Comparison of ENCODE assay signal across 10 mouse cellular contexts in the genomic region with DNA sequence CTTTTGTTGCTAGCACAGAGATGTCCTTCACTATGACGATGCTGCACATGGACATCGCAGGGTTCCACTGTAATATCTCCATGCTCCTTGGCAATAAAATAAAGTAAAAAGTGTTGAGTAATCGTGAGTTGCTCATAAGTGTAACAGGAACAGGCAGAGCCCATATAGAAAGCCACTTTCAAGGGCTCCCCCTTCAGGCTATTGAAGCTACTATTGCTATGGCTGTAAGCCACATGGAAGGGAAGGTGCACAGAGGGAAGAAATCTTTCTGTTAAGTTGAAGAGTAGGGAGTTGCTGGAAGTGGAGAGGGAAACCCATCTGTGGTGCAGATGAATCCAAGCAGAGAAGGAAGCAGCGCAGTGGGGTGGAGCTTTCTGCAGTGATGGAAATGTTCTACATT. TPM values are rescaled to one million over a fixed set of nuclear protein-coding genes. Genes with fewer than 3 reads are reported as not detected.
DNase-seq lines count a peak whose midpoint lies in the region; ATAC-seq and TF ChIP-seq lines count a peak whose summit lies in the region.
"Had no signal": no experiment of that assay in that cellular context is flagged by ENCODE, and none has a peak within 500 bp of the region (broad histone marks: within the 10 kb centered on the region; RNA-seq: fewer than 3 reads in every experiment).

No protein-coding gene starts in this region.

- H3K27me3 ChIP-seq in kidney, postnatal 0 days (ENCODE audit: insufficient read depth, low read length): 0 out of 2 replicates have a peak, but pooled peaks cover 2% of the 10 kb centered on the region
- H3K27me3 ChIP-seq in kidney, embryonic 16.5 days (ENCODE audit: insufficient read depth, low read length): peaks cover 7% of the 10 kb centered on the region; the same call in 1 of the 2 replicates
- H3K27me3 ChIP-seq in lung, embryonic 15.5 days: peaks cover 4% of the 10 kb centered on the region; the same call in 1 of the 2 replicates
- peaks cover 17% of the 10 kb centered on the region for H3K27me3 ChIP-seq in forebrain, embryonic 12.5 days

- no peaks in the 10 kb centered on the region for H3K4me1 ChIP-seq in kidney, postnatal 0 days (replicated peaks; ENCODE audit: insufficient read depth, low read length)
- H3K4me1 ChIP-seq in kidney, embryonic 16.5 days (ENCODE audit: insufficient read depth, low read length): peaks cover 9% of the 10 kb centered on the region; the same call in 1 of the 2 replicates
- H3K4me1 ChIP-seq in lung, embryonic 15.5 days: peaks cover 18% of the 10 kb centered on the region
- peaks cover 6% of the 10 kb centered on the region for H3K4me1 ChIP-seq in forebrain, embryonic 12.5 days

- H3K4me2 ChIP-seq in kidney, postnatal 0 days (ENCODE audit: low read length): no peak overlapping the region
- H3K4me2 ChIP-seq in kidney, embryonic 16.5 days (replicated peaks; ENCODE audit: low read depth, low read length): no peak overlapping the region
- H3K4me2 ChIP-seq in lung, embryonic 15.5 days: no peak overlapping the region
- H3K4me2 ChIP-seq in forebrain, embryonic 12.5 days: no peak overlapping the region
- H3K4me2 ChIP-seq: midbrain, embryonic 15.5 days had no signal

- no peak overlapping the region for H3K9ac ChIP-seq in kidney, postnatal 0 days (ENCODE audit: low read depth, low read length)
- H3K9ac ChIP-seq in kidney, embryonic 16.5 days (replicated peaks; ENCODE audit: low read length): no peak overlapping the region
- H3K9ac ChIP-seq in lung, embryonic 15.5 days: no peak overlapping the region
- no peak overlapping the region for H3K9ac ChIP-seq in forebrain, embryonic 12.5 days
- H3K9ac ChIP-seq: midbrain, embryonic 15.5 days had no signal

- no peak for ATAC-seq in CD4-positive, CD25-positive, alpha-beta regulatory T cell, adult 4 months
- no peak for ATAC-seq in kidney, postnatal 0 days (replicated peaks; ENCODE audit: low FRiP score, low read depth)
- no peak for ATAC-seq in kidney, embryonic 16.5 days (ENCODE audit: low FRiP score, low TSS enrichment)
- no peak for ATAC-seq in lung, embryonic 15.5 days (ENCODE audit: borderline replicate concordance, extremely low read depth, low FRiP score, low TSS enrichment)
- no peak for ATAC-seq in forebrain, embryonic 12.5 days (ENCODE audit: low FRiP score)
- ATAC-seq: midbrain, embryonic 15.5 days had no signal

- H3K4me3 ChIP-seq in kidney, postnatal 0 days (replicated peaks; ENCODE audit: low read depth, low read length): no peak overlapping the region
- H3K4me3 ChIP-seq in kidney, embryonic 16.5 days (ENCODE audit: low read length): no peak overlapping the region
- H3K4me3 ChIP-seq in lung, embryonic 15.5 days: no peak overlapping the region
- no peak overlapping the region for H3K4me3 ChIP-seq in forebrain, embryonic 12.5 days (replicated peaks)
- H3K4me3 ChIP-seq: midbrain, embryonic 15.5 days had no signal

- WGBS in kidney, postnatal 0 days: 83% methylated on average over 4 of the region's 4 CpGs
- 83% methylated on average over 4 of the region's 4 CpGs for WGBS in kidney, embryonic 16.5 days
- 57% methylated on average over 4 of the region's 4 CpGs for WGBS in lung, embryonic 15.5 days
- WGBS in forebrain, embryonic 12.5 days: 82% methylated on average over 4 of the region's 4 CpGs

- no peak overlapping the region for H3K27ac ChIP-seq in kidney, postnatal 0 days
- H3K27ac ChIP-seq in kidney, embryonic 16.5 days (ENCODE audit: low read length): no peak overlapping the region
- peak overlapping the region; percentile 62 for H3K27ac ChIP-seq in lung, embryonic 15.5 days
- no peak overlapping the region for H3K27ac ChIP-seq in forebrain, embryonic 12.5 days
- H3K27ac ChIP-seq: midbrain, embryonic 15.5 days had no signal

- peak; percentile 58 for TF ChIP-seq CTCF in kidney, postnatal 0 days (IDR thresholded peaks at IDR 0.05; ENCODE audit: low read depth)

- no peaks in the 10 kb centered on the region for H3K9me3 ChIP-seq in kidney, postnatal 0 days (replicated peaks; ENCODE audit: low read length)
- peaks cover 4% of the 10 kb centered on the region; the same call in 1 of the 2 replicates for H3K9me3 ChIP-seq in kidney, embryonic 16.5 days (ENCODE audit: low read length)
- H3K9me3 ChIP-seq in lung, embryonic 15.5 days: no peaks in the 10 kb centered on the region
- H3K9me3 ChIP-seq in forebrain, embryonic 12.5 days: no peaks in the 10 kb centered on the region
- H3K9me3 ChIP-seq: midbrain, embryonic 15.5 days had no signal

- H3K36me3 ChIP-seq in kidney, postnatal 0 days (ENCODE audit: insufficient read depth, low read length): no peaks in the 10 kb centered on the region
- H3K36me3 ChIP-seq in kidney, embryonic 16.5 days (ENCODE audit: insufficient read depth, low read length): no peaks in the 10 kb centered on the region
- no peaks in the 10 kb centered on the region for H3K36me3 ChIP-seq in lung, embryonic 15.5 days
- H3K36me3 ChIP-seq in forebrain, embryonic 12.5 days (replicated peaks): no peaks in the 10 kb centered on the region
- H3K36me3 ChIP-seq: midbrain, embryonic 15.5 days had no signal

- peak; percentile 5 for DNase-seq in CD4-positive, CD25-positive, alpha-beta regulatory T cell, adult 2 months (ENCODE audit: low read depth, low spot score)
- DNase-seq in kidney, postnatal 0 days (ENCODE audit: low spot score): no peak
- DNase-seq in NIH3T3 (ENCODE audit: low read depth): peak; percentile 45
- DNase-seq in cerebellum, adult 11 months: no peak
- DNase-seq: gastrocnemius, postnatal 10 days had no signal

RNA-seq across cellular contexts. Expression of gene Slc16a12, which starts 4.1 kb away (rescaled TPM):
- polyA plus RNA-seq in CD4-positive, CD25-positive, alpha-beta regulatory T cell, adult 4 months (2017; shearing (Covaris generic)): not detected
- 30.1 and 33.6 TPM in 2 replicates for polyA plus RNA-seq in kidney, postnatal 0 days (2015; fragmentation: Nextera tagmentation; extraction: Ambion mirVana)
- polyA plus RNA-seq in kidney, embryonic 16.5 days (2015; fragmentation: Nextera tagmentation; extraction: Ambion mirVana): 17.9 and 19.1 TPM in 2 replicates
- 14.8 TPM in 2 replicates for polyA plus RNA-seq in lung, embryonic 15.5 days (2015; fragmentation: Nextera tagmentation; extraction: Ambion mirVana)
- polyA plus RNA-seq in forebrain, embryonic 12.5 days (2016; fragmentation: Nextera tagmentation; extraction: Ambion mirVana): 1.0 and 1.3 TPM in 2 replicates

Comparison
In these comparisons a context has a peak if more than half of its experiments do, and no peak if none do; other contexts are left out.
1. DNase-seq: peak in CD4-positive, CD25-positive, alpha-beta regulatory T cell, adult 2 months (single experiment) and NIH3T3 (single experiment); none in kidney, postnatal 0 days (single experiment) and cerebellum, adult 11 months (single experiment).